Comparison of ENCODE assay signal across 33 mouse cellular contexts in the genomic region with DNA sequence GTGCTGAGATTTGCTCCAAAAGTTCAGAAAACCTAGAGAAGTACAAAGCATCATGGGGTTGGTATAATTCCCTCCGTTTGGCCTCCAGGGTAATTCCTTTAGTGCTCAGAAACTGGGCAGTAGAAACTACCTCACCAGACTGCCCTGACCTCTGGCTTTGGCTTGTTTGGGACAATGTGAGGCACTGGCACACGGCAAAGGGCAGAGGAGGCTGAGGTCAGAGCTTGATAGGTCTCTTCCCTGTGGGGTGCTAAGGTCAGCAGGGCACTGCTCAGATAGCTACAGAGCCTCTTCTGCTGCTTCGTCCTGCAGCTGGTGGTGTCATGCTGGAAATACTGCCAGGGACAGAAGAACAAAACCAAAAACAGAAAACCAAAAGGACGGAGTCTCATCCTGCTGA. TPM values are rescaled to one million over a fixed set of nuclear protein-coding genes. Genes with fewer than 3 reads are reported as not detected.
"Had no signal": no experiment of that assay in that cellular context is flagged by ENCODE, and none has a peak within 500 bp of the region (broad histone marks: within the 10 kb centered on the region; RNA-seq: fewer than 3 reads in every experiment).

No protein-coding gene starts in this region.

- H3K27me3 ChIP-seq: heart, embryonic 12.5 days; heart, embryonic 13.5 days; heart, embryonic 15.5 days; hindbrain, embryonic 12.5 days; hindbrain, embryonic 13.5 days; hindbrain, embryonic 15.5 days; intestine, embryonic 15.5 days; kidney, embryonic 15.5 days had no signal

- H3K4me1 ChIP-seq: heart, embryonic 12.5 days; heart, embryonic 13.5 days; heart, embryonic 15.5 days; intestine, embryonic 15.5 days; kidney, embryonic 15.5 days had no signal

- H3K9ac ChIP-seq: heart, embryonic 12.5 days; heart, embryonic 13.5 days; heart, embryonic 15.5 days; hindbrain, embryonic 12.5 days; hindbrain, embryonic 13.5 days; hindbrain, embryonic 14.5 days; hindbrain, embryonic 15.5 days; intestine, embryonic 15.5 days; kidney, embryonic 15.5 days had no signal

- DNase-seq: heart, postnatal 10 days; heart, postnatal 14 days; heart, postnatal 36 days; heart, postnatal 4 days; kidney, adult 11 months; kidney, adult 18-20 months; kidney, adult 2 months; kidney, adult 8-10 months; kidney, adult 9 months; kidney, postnatal 10 days; kidney, postnatal 14 days; kidney, postnatal 25 days; kidney, postnatal 36 days; kidney, postnatal 4 days; layer of hippocampus, adult 9-11 months; layer of hippocampus, postnatal 36 days had no signal

- H3K4me3 ChIP-seq: heart, embryonic 12.5 days; heart, embryonic 13.5 days; heart, embryonic 15.5 days; hindbrain, embryonic 10.5 days; hindbrain, embryonic 12.5 days; hindbrain, embryonic 13.5 days; hindbrain, embryonic 15.5 days; intestine, embryonic 15.5 days; kidney, embryonic 15.5 days; layer of hippocampus, adult 2 months; left cerebral cortex, adult 2 months had no signal

- H3K36me3 ChIP-seq: heart, embryonic 12.5 days; heart, embryonic 13.5 days; heart, embryonic 15.5 days; hindbrain, embryonic 10.5 days; hindbrain, embryonic 12.5 days; hindbrain, embryonic 13.5 days; hindbrain, embryonic 15.5 days; intestine, embryonic 15.5 days; kidney, embryonic 15.5 days had no signal

- H3K27ac ChIP-seq: heart, embryonic 13.5 days; heart, embryonic 15.5 days; hindbrain, embryonic 10.5 days; hindbrain, embryonic 12.5 days; hindbrain, embryonic 13.5 days; hindbrain, embryonic 14.5 days; hindbrain, embryonic 15.5 days; hindbrain, postnatal 0 days; intestine, embryonic 15.5 days; kidney, embryonic 15.5 days; kidney, postnatal 0 days; layer of hippocampus, adult 2 months; left cerebral cortex, adult 2 months had no signal

RNA-seq across cellular contexts. Expression of a gene that starts 14.2 kb away (rescaled TPM):
- total RNA-seq: heart, postnatal 14 days; heart, postnatal 25 days; heart, postnatal 36 days; hematopoietic stem cell, adult 5-6 weeks; layer of hippocampus, adult 2 months; layer of hippocampus, postnatal 36 days had no signal
- polyA plus RNA-seq: inflammation-experienced regulatory T-cells, adult 6 months had no signal
